Mouse (Mus musculus): ENCODE results near the gene Nol12. TPM values are rescaled to one million over a fixed set of nuclear protein-coding genes. Genes with fewer than 3 reads are reported as not detected.

Nol12 gene
- polyA plus RNA-seq (2016; fragmentation: Nextera tagmentation; extraction: Ambion mirVana): 53.5 and 56.4 TPM in 2 replicates

DNA sequence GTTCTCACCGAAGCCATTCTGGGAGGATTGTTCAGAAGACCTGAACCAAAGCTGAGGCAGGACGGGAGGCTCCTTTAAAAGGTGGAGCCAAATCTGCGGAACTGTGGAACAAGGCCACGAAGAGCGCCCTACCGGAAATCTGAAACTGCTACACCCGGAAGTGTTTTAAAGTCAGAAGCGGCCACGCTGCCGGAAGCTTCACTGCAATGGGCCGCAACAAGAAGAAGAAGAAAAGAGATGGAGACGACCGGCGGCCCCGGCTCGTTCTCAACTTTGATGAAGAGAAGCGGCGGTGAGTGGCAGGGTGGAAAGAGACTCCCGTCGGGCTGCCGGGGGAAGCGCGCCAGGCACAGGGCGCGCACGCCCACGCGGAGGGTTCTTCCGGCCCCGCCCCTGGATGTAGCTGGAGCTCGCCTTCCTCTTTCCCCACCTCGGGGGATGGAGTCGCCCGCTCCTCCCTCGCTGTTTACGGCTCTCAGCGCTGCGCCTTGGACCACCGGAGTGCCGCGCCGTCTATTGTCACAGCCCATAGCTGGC is at the start of gene Nol12:
Gene Nol12, plus strand, starts transcription at position 150 of the 537 bp plus-strand sequence.
- Histone ChIP-seq H3K4me2 (peak within 1 kb of the TSS; percentile 66), H3K27ac (peak within 1 kb of the TSS; percentile 87), H3K4me3 (replicated peaks) (peak within 1 kb of the TSS; percentile 84), H3K36me3 (replicated peaks) (peaks cover 35% of the 10 kb centered on the region), H3K4me1 (peaks cover 13% of the 10 kb centered on the region), H3K9me3 (no peaks in the 10 kb centered on the region), H3K27me3 (0 out of 2 replicates have a peak, but pooled peaks cover 3% of the 10 kb centered on the region), H3K9ac (peak within 1 kb of the TSS; percentile 86)
- WGBS: under 1% methylated on average over 41 of the region's 42 CpGs
- ATAC-seq (ENCODE audit: low FRiP score): peak; percentile 86

DNA sequence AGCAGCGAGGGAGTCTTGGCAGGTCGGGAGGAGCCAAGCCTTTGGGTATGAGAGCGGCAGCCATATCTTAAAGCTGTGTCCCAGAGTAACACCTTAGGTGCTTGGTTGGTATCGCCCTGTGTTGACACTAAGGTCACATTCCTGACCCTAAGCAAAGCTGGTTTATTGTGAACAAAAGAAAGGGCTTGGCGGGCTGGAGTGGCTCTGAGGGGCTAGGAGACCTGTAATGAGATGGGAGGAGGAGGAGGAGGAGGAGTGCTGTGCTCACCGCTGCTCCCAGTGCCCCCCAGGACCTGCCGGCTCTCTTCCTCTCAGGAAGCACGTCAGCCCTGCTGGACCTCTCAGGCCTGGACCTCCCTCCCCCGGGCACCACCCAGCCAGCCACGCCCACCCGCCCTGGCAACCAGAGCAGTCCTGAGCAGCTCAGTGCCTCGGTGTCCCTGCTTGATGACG is 45.3 kb upstream of the Nol12 start:
- Histone ChIP-seq H3K27me3 (no peaks in the 10 kb centered on the region), H3K4me1 (0 out of 2 replicates have a peak, but pooled peaks cover 3% of the 10 kb centered on the region), H3K9ac (no peak overlapping the region), H3K4me2 (no peak overlapping the region), H3K4me3 (replicated peaks) (no peak overlapping the region), H3K36me3 (replicated peaks) (peaks cover 91% of the 10 kb centered on the region), H3K27ac (no peak overlapping the region), H3K9me3 (no peaks in the 10 kb centered on the region)
- WGBS: 19% methylated on average over 13 of the region's 13 CpGs
- ATAC-seq (ENCODE audit: low FRiP score): no peak

DNA sequence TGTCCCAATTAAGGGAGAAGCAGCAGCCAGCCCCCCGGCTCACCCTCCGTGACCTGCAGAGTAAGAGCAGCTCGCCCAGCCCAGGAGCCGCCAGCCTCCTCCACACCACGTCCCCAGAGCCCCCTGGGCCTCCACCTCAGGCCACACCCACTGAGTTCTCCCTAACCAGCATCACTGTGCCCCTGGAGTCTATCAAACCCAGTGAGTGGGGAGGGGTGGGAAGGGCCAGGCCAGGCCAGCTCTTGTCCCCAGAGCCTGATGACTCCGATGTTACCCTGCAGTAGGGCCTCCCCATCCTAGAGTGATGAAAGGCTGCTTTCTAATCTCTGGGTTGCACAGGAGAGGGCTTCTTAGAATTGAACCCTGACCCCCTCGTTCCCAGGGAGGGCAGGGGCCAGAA is 42.3 kb upstream of the Nol12 start:
- ATAC-seq (ENCODE audit: low FRiP score): no peak
- H3K9ac ChIP-seq: no peak overlapping the region
- H3K4me3 ChIP-seq (replicated peaks): no peak overlapping the region
- 70% methylated on average over 7 of the region's 7 CpGs for WGBS
- H3K27me3 ChIP-seq: no peaks in the 10 kb centered on the region
- no peaks in the 10 kb centered on the region for H3K9me3 ChIP-seq
- 0 out of 2 replicates have a peak, but pooled peaks cover 3% of the 10 kb centered on the region for H3K4me1 ChIP-seq
- H3K4me2 ChIP-seq: no peak overlapping the region
- H3K36me3 ChIP-seq (replicated peaks): peaks cover 67% of the 10 kb centered on the region
- H3K27ac ChIP-seq: no peak overlapping the region

DNA sequence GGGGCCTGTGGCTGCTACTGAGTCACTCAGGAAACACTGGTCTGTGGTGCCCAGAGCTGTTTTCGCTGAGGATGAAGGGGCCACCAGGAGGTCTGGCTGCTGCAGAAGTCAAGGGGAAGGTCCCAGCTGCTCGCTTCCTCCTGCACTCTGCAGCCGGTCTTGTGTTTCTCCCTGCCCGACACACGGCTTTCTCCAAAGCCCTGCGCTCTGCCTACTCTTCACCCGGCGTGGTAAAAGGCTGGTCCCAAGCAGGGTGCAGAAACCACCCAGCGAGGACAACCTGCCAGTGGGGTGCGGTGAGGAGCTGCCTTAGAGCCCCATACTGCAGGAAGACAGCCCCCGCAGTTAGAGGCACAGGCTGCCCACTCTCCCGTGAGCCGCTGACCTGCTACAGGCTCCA is 40.0 kb upstream of the Nol12 start:
- H3K9me3 ChIP-seq: no peaks in the 10 kb centered on the region
- no peak overlapping the region for H3K4me2 ChIP-seq
- peaks cover 13% of the 10 kb centered on the region; the same call in 1 of the 2 replicates for H3K27me3 ChIP-seq
- no peak overlapping the region for H3K27ac ChIP-seq
- no peak for ATAC-seq (ENCODE audit: low FRiP score)
- H3K9ac ChIP-seq: no peak overlapping the region
- 76% methylated on average over 13 of the region's 13 CpGs for WGBS
- H3K36me3 ChIP-seq (replicated peaks): peaks cover 44% of the 10 kb centered on the region
- H3K4me1 ChIP-seq: peaks cover 11% of the 10 kb centered on the region; the same call in 1 of the 2 replicates
- no peak overlapping the region for H3K4me3 ChIP-seq (replicated peaks)

DNA sequence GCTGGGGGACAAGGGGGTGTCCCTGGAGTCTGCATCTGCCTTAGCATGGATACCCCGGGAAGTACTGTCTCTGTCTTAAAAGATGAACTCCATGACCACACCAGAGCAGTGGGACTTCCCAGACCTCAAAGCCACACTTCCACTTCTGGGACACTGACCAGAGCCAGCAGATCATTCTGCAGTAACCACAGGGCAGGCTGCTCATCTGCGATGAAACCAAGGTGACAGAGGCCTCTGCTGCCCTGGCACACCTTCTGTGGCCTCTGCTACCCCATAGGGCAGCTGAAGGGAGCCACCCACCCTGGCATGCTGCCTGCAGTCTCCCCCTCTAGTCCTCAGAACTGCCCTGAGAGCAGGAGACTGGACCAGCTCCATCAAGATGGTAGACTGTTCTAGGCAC is 39.0 kb upstream of the Nol12 start:
- H3K36me3 ChIP-seq (replicated peaks): peaks cover 36% of the 10 kb centered on the region
- no peak overlapping the region for H3K9ac ChIP-seq
- H3K9me3 ChIP-seq: no peaks in the 10 kb centered on the region
- WGBS: 81% methylated on average over 2 of the region's 2 CpGs
- no peak overlapping the region for H3K4me2 ChIP-seq
- H3K4me1 ChIP-seq: peaks cover 21% of the 10 kb centered on the region
- H3K27me3 ChIP-seq: peaks cover 23% of the 10 kb centered on the region
- H3K27ac ChIP-seq: no peak overlapping the region
- no peak overlapping the region for H3K4me3 ChIP-seq (replicated peaks)
- no peak for ATAC-seq (ENCODE audit: low FRiP score)

DNA sequence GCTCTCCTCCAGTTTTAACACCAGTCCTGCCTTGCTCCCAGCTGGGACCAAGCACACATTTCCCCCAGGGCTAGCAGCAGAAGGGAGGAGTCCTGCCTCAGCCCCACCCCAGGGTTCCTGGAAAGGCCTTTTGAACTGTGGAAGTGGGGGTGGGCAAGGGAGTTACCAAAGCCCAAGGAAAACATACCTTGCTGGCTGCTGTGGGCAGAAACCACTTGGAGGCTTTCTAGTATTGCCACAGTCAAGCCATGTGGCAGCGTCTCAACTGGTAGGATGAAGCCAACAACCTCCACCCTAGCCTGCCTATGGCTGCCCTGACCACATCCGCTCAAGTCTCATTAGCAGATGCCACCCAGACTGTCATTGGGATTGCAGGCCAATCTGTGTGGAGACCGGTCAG is 38.6 kb upstream of the Nol12 start:
- no peak overlapping the region for H3K4me3 ChIP-seq (replicated peaks)
- H3K9ac ChIP-seq: no peak overlapping the region
- H3K9me3 ChIP-seq: no peaks in the 10 kb centered on the region
- peaks cover 27% of the 10 kb centered on the region for H3K27me3 ChIP-seq
- no peak for ATAC-seq (ENCODE audit: low FRiP score)
- peaks cover 25% of the 10 kb centered on the region for H3K4me1 ChIP-seq
- H3K4me2 ChIP-seq: no peak overlapping the region
- no peak overlapping the region for H3K27ac ChIP-seq
- H3K36me3 ChIP-seq (replicated peaks): peaks cover 32% of the 10 kb centered on the region
- WGBS: 88% methylated on average over 3 of the region's 3 CpGs

DNA sequence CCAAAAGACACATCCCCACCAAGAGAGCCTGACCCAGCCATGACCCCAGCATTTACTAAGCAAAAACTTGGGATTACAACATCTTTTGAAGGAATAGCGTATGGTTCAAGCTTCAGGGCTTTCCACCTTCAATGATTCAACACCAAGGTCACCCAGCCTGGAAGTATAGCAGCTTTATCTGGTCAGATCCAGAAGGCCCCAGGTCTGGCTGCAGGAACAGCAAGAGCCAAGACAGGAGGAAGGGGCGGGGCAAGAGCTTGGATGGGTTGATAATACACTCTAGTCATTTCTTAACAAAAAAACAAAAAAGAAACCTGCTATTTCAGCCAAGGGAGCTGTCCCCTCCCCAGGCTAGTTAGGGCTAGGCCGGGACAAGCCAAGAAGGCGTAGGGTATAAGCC is 37.2 kb upstream of the Nol12 start:
- Histone ChIP-seq H3K27ac (no peak overlapping the region), H3K9me3 (no peaks in the 10 kb centered on the region), H3K9ac (no peak overlapping the region), H3K4me2 (no peak overlapping the region), H3K27me3 (peaks cover 37% of the 10 kb centered on the region), H3K4me3 (replicated peaks) (no peak overlapping the region), H3K36me3 (replicated peaks) (peaks cover 18% of the 10 kb centered on the region), H3K4me1 (peaks cover 30% of the 10 kb centered on the region)
- ATAC-seq (ENCODE audit: low FRiP score): no peak
- WGBS: 90% methylated on average over 4 of the region's 4 CpGs

DNA sequence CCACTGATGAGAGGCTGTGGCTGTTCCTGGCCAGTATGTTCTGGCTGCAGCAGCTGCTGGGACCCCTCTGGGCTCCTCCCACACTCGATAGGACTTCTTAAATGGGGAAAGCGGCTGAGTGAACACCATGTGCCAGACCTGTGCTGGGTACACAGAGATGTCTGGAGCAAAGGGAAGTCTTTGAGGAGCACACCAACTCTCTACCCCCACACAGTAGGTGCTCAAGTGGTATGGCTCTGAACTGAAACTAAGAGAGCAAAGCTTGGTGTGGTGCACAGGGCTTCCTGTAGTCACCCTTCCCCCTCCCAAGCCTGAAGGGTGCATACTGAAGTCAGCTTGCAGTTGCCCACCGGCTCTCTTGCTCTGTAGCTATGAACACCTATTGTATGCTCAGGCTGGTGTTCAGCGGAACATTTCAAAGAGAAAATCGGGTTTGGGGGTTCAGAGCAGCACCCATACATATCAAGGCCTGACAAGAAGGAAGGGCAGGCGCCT is 36.2 kb upstream of the Nol12 start:
- ATAC-seq (ENCODE audit: low FRiP score): no peak
- 53% methylated on average over 6 of the region's 6 CpGs for WGBS
- Histone ChIP-seq H3K27ac (no peak overlapping the region), H3K27me3 (peaks cover 37% of the 10 kb centered on the region), H3K9ac (no peak overlapping the region), H3K4me1 (peaks cover 30% of the 10 kb centered on the region), H3K4me2 (no peak overlapping the region), H3K36me3 (replicated peaks) (peaks cover 8% of the 10 kb centered on the region; the same call in 1 of the 2 replicates), H3K9me3 (no peaks in the 10 kb centered on the region), H3K4me3 (replicated peaks) (no peak overlapping the region)

DNA sequence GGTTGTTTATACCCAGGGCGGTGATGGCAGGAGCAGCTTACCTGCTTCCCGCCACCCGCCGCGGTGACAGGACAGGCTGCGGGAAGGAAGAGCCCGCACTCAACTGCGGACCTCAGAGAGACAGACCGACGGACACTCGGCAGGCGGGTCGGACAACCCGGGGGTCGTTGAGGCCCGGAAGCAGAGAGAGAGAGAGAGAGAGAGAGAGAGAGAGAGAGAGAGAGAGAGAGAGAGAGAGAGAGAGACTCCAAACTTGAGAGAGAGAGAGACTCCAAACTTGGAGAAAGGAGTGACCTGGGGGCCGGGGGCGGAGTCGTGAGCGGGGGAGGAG is 35.4 kb upstream of the Nol12 start, which contains the start of gene Gm49510:
Gene Gm49510, plus strand, starts transcription at position 259 of the 331 bp plus-strand sequence.
- H3K9ac ChIP-seq: peak within 1 kb of the TSS; percentile 68
- peaks cover 27% of the 10 kb centered on the region for H3K4me1 ChIP-seq
- no peak for ATAC-seq (ENCODE audit: low FRiP score)
- peak within 1 kb of the TSS; percentile 57 for H3K4me3 ChIP-seq (replicated peaks)
- H3K9me3 ChIP-seq: no peaks in the 10 kb centered on the region
- H3K27me3 ChIP-seq: peaks cover 37% of the 10 kb centered on the region
- no peak within 1 kb of the TSS; the same call in 1 of the 2 replicates for H3K27ac ChIP-seq
- H3K36me3 ChIP-seq (replicated peaks): 0 out of 2 replicates have a peak, but pooled peaks cover 3% of the 10 kb centered on the region
- peak within 1 kb of the TSS; percentile 95 for H3K4me2 ChIP-seq
- 4% methylated on average over 17 of the region's 20 CpGs for WGBS

DNA sequence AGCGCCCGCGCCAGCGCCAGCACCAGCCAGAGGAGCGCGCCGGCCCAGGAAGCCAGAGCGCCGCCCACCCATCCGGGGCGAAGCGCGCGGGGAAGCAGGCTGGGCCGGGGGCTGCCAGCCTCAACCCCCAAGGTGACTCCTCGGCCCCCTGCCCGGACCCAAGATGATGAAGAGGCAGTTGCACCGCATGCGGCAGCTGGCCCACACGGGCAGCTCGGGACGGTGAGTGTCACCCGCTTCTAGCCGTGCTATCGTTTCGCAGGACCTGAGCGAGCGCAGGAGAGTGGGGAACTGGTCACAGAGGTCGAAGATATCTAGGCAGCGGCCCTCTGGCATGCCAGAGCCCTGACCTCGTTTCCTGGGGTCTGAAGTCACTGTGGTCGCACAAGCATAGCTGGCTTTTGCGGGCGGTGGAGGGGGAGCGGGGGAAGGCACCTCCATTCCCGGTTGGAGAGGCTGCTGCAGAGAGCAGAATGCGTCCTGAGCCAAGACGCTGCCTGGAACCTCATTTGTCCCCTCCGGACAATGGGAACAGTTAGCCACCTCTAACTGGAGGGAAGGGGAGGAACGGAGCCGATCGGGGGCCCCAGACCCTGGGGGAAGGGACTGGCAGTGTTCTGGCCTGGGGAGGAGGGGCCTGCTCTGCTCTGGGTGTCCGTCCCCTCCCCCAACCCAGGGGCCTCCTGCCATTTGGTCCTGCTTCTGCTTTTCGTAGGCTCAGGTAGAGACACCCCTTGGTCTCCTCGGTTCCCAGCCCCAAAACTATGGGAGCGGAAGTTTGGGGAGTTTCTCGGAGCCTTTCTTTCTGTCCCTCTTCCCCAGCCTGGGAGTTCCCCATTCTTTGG is 34.8 kb upstream of the Nol12 start, which contains the start of gene Sh3bp1:
Gene Sh3bp1, plus strand, starts transcription at position 29 of the 845 bp plus-strand sequence.
- 0 out of 2 replicates have a peak, but pooled peaks cover 3% of the 10 kb centered on the region for H3K36me3 ChIP-seq (replicated peaks)
- no peak within 1 kb of the TSS; the same call in 1 of the 2 replicates for H3K27ac ChIP-seq

DNA sequence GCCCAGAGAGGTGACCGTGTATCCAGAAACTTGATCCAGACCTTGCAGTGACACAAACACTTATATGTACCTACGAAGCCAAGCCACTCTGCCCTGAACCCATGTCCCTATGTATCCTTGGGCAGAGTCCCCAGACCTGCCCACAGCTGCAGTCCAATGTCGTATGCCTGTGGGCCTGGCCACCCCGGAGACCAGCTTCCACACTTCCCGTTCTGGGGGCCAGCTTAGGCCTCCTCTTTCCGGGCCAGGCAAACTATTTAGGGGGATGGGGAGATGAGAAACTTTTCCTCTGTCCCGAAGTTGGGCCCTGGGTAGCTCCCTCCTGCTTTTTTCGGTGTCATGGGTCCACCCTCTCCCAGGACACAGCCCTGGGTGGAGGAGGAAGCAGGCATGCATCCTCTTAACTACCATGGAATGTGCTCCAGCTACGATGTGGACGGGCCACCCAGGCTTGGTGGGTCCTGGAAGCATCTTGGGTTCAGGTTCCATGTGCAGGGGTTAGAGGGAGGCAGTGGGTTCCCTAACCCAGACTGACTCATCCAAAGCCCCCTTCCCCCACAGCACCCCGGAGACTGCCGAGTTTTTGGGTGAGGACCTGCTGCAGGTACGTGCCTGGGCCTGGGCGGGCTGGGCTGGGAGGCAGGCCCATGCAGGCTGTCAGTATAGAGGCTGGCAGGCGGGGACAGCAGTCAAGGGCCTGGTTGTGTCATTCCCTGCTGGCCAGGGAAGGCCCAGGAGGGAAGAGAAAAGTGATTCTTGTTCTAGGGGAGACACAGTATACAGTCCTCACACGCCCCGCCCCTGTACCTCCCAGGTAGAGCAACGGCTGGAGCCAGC is 33.9 kb upstream of the Nol12 start:
- H3K4me3 ChIP-seq (replicated peaks): peak overlapping the region; percentile 57

More for the DNA sequence above, 34.8 kb upstream of the Nol12 start, which contains the start of gene Sh3bp1:
- Histone ChIP-seq H3K27me3 (peaks cover 37% of the 10 kb centered on the region), H3K4me1 (peaks cover 27% of the 10 kb centered on the region), H3K4me2 (peak within 1 kb of the TSS; percentile 95), H3K9me3 (no peaks in the 10 kb centered on the region), H3K9ac (peak within 1 kb of the TSS; percentile 68), H3K4me3 (replicated peaks) (peak within 1 kb of the TSS; percentile 57)
- 0 out of 2 replicates have a peak, but pooled peaks have one; percentile 37 for ATAC-seq (ENCODE audit: low FRiP score)
- WGBS: under 1% methylated on average over 46 of the region's 47 CpGs

More for the DNA sequence above, 33.9 kb upstream of the Nol12 start:
- 23% methylated on average over 18 of the region's 18 CpGs for WGBS
- H3K4me1 ChIP-seq: peaks cover 27% of the 10 kb centered on the region
- H3K9ac ChIP-seq: peak overlapping the region; percentile 68
- H3K27me3 ChIP-seq: peaks cover 37% of the 10 kb centered on the region
- ATAC-seq (ENCODE audit: low FRiP score): no peak
- no peak overlapping the region for H3K27ac ChIP-seq
- peak overlapping the region; percentile 95 for H3K4me2 ChIP-seq
- no peaks in the 10 kb centered on the region for H3K36me3 ChIP-seq (replicated peaks)
- no peaks in the 10 kb centered on the region for H3K9me3 ChIP-seq

Data from forebrain, embryonic 12.5 days (tissue).